Mouse (Mus musculus): Measurements from ENCODE around the gene Glo1. TPM values are rescaled to one million over a fixed set of nuclear protein-coding genes. Genes with fewer than 3 reads are reported as not detected.

The Glo1 gene
- total RNA-seq, 2 experiments from 2014 or later = 131 to 145 TPM

DNA sequence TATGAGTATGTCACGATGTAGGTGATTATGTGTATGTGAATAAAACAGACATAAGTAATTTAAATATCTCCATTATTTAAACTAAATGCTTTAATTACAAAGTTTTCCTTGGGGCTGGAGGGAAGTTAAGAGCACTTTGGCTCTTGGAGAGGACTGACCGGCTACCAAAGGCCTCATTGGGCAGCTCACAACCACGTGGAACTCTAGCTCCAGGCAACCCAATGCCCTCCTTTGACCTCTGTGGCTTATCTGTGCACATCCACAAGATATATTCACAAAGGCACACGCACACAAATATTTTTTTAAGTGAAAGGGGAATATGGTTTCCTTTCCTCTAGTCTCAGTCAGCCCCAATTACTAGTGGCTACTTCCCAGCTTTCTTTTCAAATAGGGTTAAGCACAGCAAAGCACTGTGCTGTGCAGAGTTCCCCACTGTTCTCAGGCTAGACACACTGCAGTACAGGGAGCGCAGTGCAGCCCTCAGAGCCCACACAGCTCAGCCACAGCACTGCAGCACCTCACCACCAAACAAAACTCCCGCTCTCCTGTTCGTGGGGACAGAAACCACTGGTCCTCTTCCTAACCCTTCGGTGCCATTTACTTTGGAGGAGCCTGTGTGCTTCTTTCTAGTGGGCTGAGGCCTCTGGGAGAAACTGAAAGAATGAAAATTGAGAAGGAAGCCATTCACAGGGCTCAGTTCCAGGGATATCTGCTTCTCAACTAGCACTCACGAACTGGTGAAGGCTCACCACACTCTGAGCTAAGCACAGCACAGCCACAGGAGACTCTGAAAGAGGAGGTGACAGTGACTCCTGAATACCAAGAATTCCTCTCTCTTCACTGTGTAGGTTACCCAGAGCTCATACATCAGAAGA, 76.5 kb downstream of the Glo1 start:
- DNase-seq (ENCODE audit: low spot score in 2 of 2) = peak in 1 of 2 experiments; percentile 15

- DNase-seq (ENCODE audit: low spot score in 2 of 2) = peak in 1 of 2 experiments; percentile 14
Measured at GRCm38 (mm10) chr17:30539098-30539497, 87.6 kb downstream of the Glo1 start.

GRCm38 (mm10) chr17:30536651-30537050, 90.0 kb downstream of the Glo1 start:
- peak in 1 of 2 experiments; percentile 17 for DNase-seq (ENCODE audit: low spot score in 2 of 2)

Other genes with a start within 250 kb of the Glo1 start
- gene Btbd9, start 50.4 kb downstream of the Glo1 start, total RNA-seq (2021) = 10 to 100 TPM; 52.2 to 81.3 TPM
- under 1 TPM; 0.60 to 0.93 TPM for gene Dnah8, start 2.5 kb downstream of the Glo1 start, total RNA-seq (2021)